Mouse (Mus musculus) heart, adult 2 months (tissue): ENCODE measurements around the gene Rfpl4. TPM values are rescaled to one million over a fixed set of nuclear protein-coding genes. Genes with fewer than 3 reads are reported as not detected.
"Not testable (repeated sequence)": the region's sequence is repeated elsewhere in the genome, so short reads cannot be mapped to it uniquely, and the experiment has no call there.

ENCODE experiments used
- DNase-seq, 2 experiments: peaks; one replicate each; pipeline ENCODE4 v3.0.0; 2021
- H3K27ac ChIP-seq: fragments of 200-600 bp; 2 replicates; pipeline ENCODE4 v1.8.1; 2022
- H3K27me3 ChIP-seq: fragments of 200-500 bp; 2 replicates; pipeline ENCODE4 v1.6.1; 2012; ENCODE audit warnings: mild to moderate bottlenecking, low read length, inconsistent platforms, mixed read lengths; ENCODE audit not compliant: control insufficient read depth, insufficient read depth
- H3K36me3 ChIP-seq: fragments of 200-500 bp; 2 replicates; pipeline ENCODE4 v1.6.1; 2012; ENCODE audit warnings: low read length, inconsistent platforms; ENCODE audit not compliant: control insufficient read depth, insufficient read depth
- H3K4me1 ChIP-seq: fragments of 200-500 bp; 2 replicates; pipeline ENCODE4 v1.6.1; 2011; ENCODE audit warnings: low read length; ENCODE audit not compliant: control insufficient read depth, insufficient read depth
- H3K4me3 ChIP-seq: fragments of 200-600 bp; 2 replicates; pipeline ENCODE4 v1.8.1; 2022
- H3K79me2 ChIP-seq: fragments of 200-500 bp; replicated peaks from 2 replicates; pipeline ENCODE4 v1.6.1; 2012; ENCODE audit warnings: mild to moderate bottlenecking, inconsistent platforms, low read length, moderate library complexity, mixed read lengths; ENCODE audit not compliant: control insufficient read depth, insufficient read depth
- H3K9ac ChIP-seq: fragments of 200-500 bp; 2 replicates; pipeline ENCODE4 v1.6.1; 2012; ENCODE audit warnings: low read depth, mild to moderate bottlenecking, control low read depth, inconsistent platforms, low read length, mixed read lengths
- CTCF ChIP-seq: fragments of 200-600 bp; IDR thresholded peaks from 2 replicates; pipeline ENCODE4 v1.8.1; 2022; ENCODE audit warnings: antibody characterized with exemption, mild to moderate bottlenecking, moderate library complexity
- EP300 ChIP-seq: fragments of 200-500 bp; IDR thresholded peaks from 2 replicates; pipeline ENCODE4 v1.6.1; 2011; ENCODE audit warnings: low read depth, low read length, control low read depth; ENCODE audit not compliant: insufficient read depth
- POLR2A ChIP-seq: fragments of 200-500 bp; IDR thresholded peaks from 2 replicates; pipeline ENCODE4 v1.6.1; 2011; ENCODE audit warnings: mild to moderate bottlenecking, low read depth, low read length, control low read depth; ENCODE audit not compliant: insufficient read depth
- WGBS: fragments of 180-500 bp; shearing (Covaris S2); methylation state at CpG from one replicate; pipeline ENCODE4 v1.1.7; 2018; 5-methylcytosine and 5-hydroxymethylcytosine counted together
- intact Hi-C: fragments of 180-260 bp; cut with DNase I; formaldehyde crosslinking; loops from one replicate; pipeline ENCODE4 v1.15.1; 2025
- long read RNA-seq: library from polyadenylated mRNA; stranded (forward); transcript quantifications from one replicate; pipeline ENCODE4 v2.0.0, GENCODE M21; 2021
- polyA plus RNA-seq: library from polyadenylated mRNA; depleted of rRNA; stranded (reverse); fragments of >200 nt; gene quantifications from 2 replicates; pipeline ENCODE4 v1.2.3, GENCODE M21; 2012; rRNA removed
- total RNA-seq, 2 experiments: library from RNA; stranded (reverse); gene quantifications; 2 replicates each; pipeline ENCODE4 v1.2.3; 2021

Gene Rfpl4
- total RNA-seq: not detected
- polyA plus RNA-seq: not detected in 2 replicates
- long read RNA-seq: 0 reads

- H3K27ac ChIP-seq: no peak within 1 kb of the TSS
- peaks cover 1% of the 10 kb centered on the region for H3K4me1 ChIP-seq
- no peaks in the 10 kb centered on the region for H3K36me3 ChIP-seq
- 88% methylated on average over 3 of the region's 3 CpGs for WGBS
- no peak within 1 kb of the TSS for H3K4me3 ChIP-seq
- no peaks in the 10 kb centered on the region for H3K79me2 ChIP-seq
- intact Hi-C loops: no loop called here
- H3K27me3 ChIP-seq: no peaks in the 10 kb centered on the region
- DNase-seq: no peak
- TF ChIP-seq EP300 (no peak), CTCF (no peak), POLR2A (no peak)
- no peak within 1 kb of the TSS for H3K9ac ChIP-seq
Observed at GRCm38 (mm10) chr7:5116850-5117249, at the start of gene Rfpl4. Gene Rfpl4, minus strand, starts transcription at chr7:5116950.

GRCm38 (mm10) chr7:5149570-5149969, 32.8 kb upstream of the Rfpl4 start, which contains the start of gene Vmn1r55:
Gene Vmn1r55, minus strand, starts transcription at chr7:5149670.
- H3K79me2 ChIP-seq, intact Hi-C loops, H3K36me3 ChIP-seq, H3K4me3 ChIP-seq, DNase-seq, H3K4me1 ChIP-seq, H3K9ac ChIP-seq, H3K27ac ChIP-seq, H3K27me3 ChIP-seq: not testable (repeated sequence)

- intact Hi-C loops: loop anchor here (1.0 to 5.0 kb wide), 3 partner anchors 45 to 183 kb away; partner anchors contain the start of gene Epn1
- peak within 1 kb of the TSS; percentile 84 for H3K27ac ChIP-seq
- H3K9ac ChIP-seq: peak within 1 kb of the TSS; percentile 41
- WGBS: 16% methylated on average over 42 of the region's 42 CpGs
- peak within 1 kb of the TSS; percentile 47 for H3K4me3 ChIP-seq
- H3K4me1 ChIP-seq: no peaks in the 10 kb centered on the region; the same call in 1 of the 2 replicates
- DNase-seq: peak; percentile 86 to 88
- no peaks in the 10 kb centered on the region for H3K27me3 ChIP-seq
- H3K36me3 ChIP-seq: no peaks in the 10 kb centered on the region
- no peak for TF ChIP-seq POLR2A
- TF ChIP-seq CTCF: peak; percentile 98
- 0 out of 2 replicates have a peak, but pooled peaks have one; percentile 18 for TF ChIP-seq EP300
- no peaks in the 10 kb centered on the region for H3K79me2 ChIP-seq
Observed at GRCm38 (mm10) chr7:5125549-5126406, 9.0 kb upstream of the Rfpl4 start, which contains the start of gene Rasl2-9. Gene Rasl2-9, minus strand, starts transcription at chr7:5125950.

- Histone ChIP-seq H3K9ac (no peak overlapping the region), H3K4me1 (no peaks in the 10 kb centered on the region; the same call in 1 of the 2 replicates), H3K36me3 (no peaks in the 10 kb centered on the region), H3K27me3 (no peaks in the 10 kb centered on the region), H3K79me2 (no peaks in the 10 kb centered on the region), H3K27ac (peak overlapping the region; percentile 84), H3K4me3 (peak overlapping the region; percentile 47)
- 66% methylated on average over 8 of the region's 8 CpGs for WGBS
- intact Hi-C loops: loop anchor here (1.0 to 5.0 kb wide), 2 partner anchors 45 to 183 kb away; partner anchors contain the start of gene Epn1
- DNase-seq: peak; percentile 32 to 49
- TF ChIP-seq CTCF (no peak), EP300 (no peak), POLR2A (0 out of 2 replicates have a peak, but pooled peaks have one; percentile 23)
Observed at GRCm38 (mm10) chr7:5125078-5125477, 8.3 kb upstream of the Rfpl4 start.

- H3K36me3 ChIP-seq: no peaks in the 10 kb centered on the region
- H3K27me3 ChIP-seq: no peaks in the 10 kb centered on the region
- intact Hi-C loops: no loop called here
- no peak overlapping the region for H3K27ac ChIP-seq
- H3K9ac ChIP-seq: no peak overlapping the region
- no peaks in the 10 kb centered on the region for H3K79me2 ChIP-seq
- H3K4me1 ChIP-seq: peaks cover 1% of the 10 kb centered on the region
- H3K4me3 ChIP-seq: no peak overlapping the region
- 14% methylated on average over 3 of the region's 3 CpGs for WGBS
- TF ChIP-seq POLR2A (no peak), EP300 (no peak), CTCF (no peak)
- no peak for DNase-seq
Observed at GRCm38 (mm10) chr7:5112701-5113100, 4.0 kb downstream of the Rfpl4 start.

GRCm38 (mm10) chr7:5109301-5109700, 7.4 kb downstream of the Rfpl4 start:
- Histone ChIP-seq H3K4me1 (peaks cover 1% of the 10 kb centered on the region), H3K9ac (no peak overlapping the region), H3K27ac (no peak overlapping the region), H3K36me3 (no peaks in the 10 kb centered on the region), H3K4me3 (no peak overlapping the region), H3K79me2 (no peaks in the 10 kb centered on the region), H3K27me3 (no peaks in the 10 kb centered on the region)
- no peak for TF ChIP-seq CTCF
- no peak for TF ChIP-seq EP300
- no peak for TF ChIP-seq POLR2A
- no peak for DNase-seq
- intact Hi-C loops: no loop called here
- WGBS: 79% methylated on average over 8 of the region's 8 CpGs
